Mouse (Mus musculus) cerebellum, adult 2 months (tissue): ENCODE data around the gene Anpep. TPM values are rescaled to one million over a fixed set of nuclear protein-coding genes. Genes with fewer than 3 reads are reported as not detected.

ENCODE experiments used
- DNase-seq, 2 experiments: peaks; one replicate each; pipeline ENCODE4 v3.0.0; 2021
- H3K27ac ChIP-seq: fragments of 200-500 bp; 2 replicates; pipeline ENCODE4 v1.5.1; 2012; ENCODE audit warnings: low read length, control low read depth, inconsistent platforms; ENCODE audit not compliant: insufficient read depth
- H3K27me3 ChIP-seq: fragments of 200-500 bp; 2 replicates; pipeline ENCODE4 v1.6.1; 2012; ENCODE audit warnings: inconsistent platforms, mild to moderate bottlenecking, low read length, moderate library complexity; ENCODE audit not compliant: control insufficient read depth, insufficient read depth
- H3K4me1 ChIP-seq: fragments of 200-500 bp; 2 replicates; pipeline ENCODE4 v1.6.1; 2011; ENCODE audit warnings: low read length; ENCODE audit not compliant: control insufficient read depth, insufficient read depth
- H3K4me3 ChIP-seq: fragments of 200-500 bp; replicated peaks from 2 replicates; pipeline ENCODE3; 2011; ENCODE audit warnings: mild to moderate bottlenecking, low read depth, low read length, control low read depth; ENCODE audit not compliant: insufficient read depth
- CTCF ChIP-seq: fragments of 200-500 bp; IDR thresholded peaks from 2 replicates; pipeline ENCODE4 v1.5.1; 2011; ENCODE audit warnings: low read depth, mild to moderate bottlenecking, control low read depth, low read length, moderate library complexity, borderline replicate concordance; ENCODE audit not compliant: insufficient read depth
- POLR2A ChIP-seq: fragments of 200-500 bp; IDR thresholded peaks from 2 replicates; pipeline ENCODE4 v1.6.1; 2011; ENCODE audit warnings: low read length, control low read depth, borderline replicate concordance; ENCODE audit not compliant: insufficient read depth
- WGBS: fragments of 180-500 bp; shearing (Covaris S2); methylation state at CpG from one replicate; pipeline ENCODE4 v1.1.7; 2018; 5-methylcytosine and 5-hydroxymethylcytosine counted together
- polyA plus RNA-seq: library from polyadenylated mRNA; depleted of rRNA; stranded (reverse); fragments of >200 nt; gene quantifications from 2 replicates; pipeline ENCODE4 v1.2.3, GENCODE M21; 2012

Gene Anpep
- polyA plus RNA-seq, 1 experiment = 3.0 TPM

- TF ChIP-seq CTCF (no peak), POLR2A (no peak)
- 90% methylated on average over 8 of the region's 8 CpGs for WGBS
- DNase-seq = no peak
- H3K27me3 ChIP-seq = no peaks in the 10 kb centered on the region
- no peak overlapping the region for H3K27ac ChIP-seq
- no peaks in the 10 kb centered on the region for H3K4me1 ChIP-seq
- H3K4me3 ChIP-seq = no peak overlapping the region
Observed at GRCm38 (mm10) chr7:79861794-79862193, 935 bp upstream of the Anpep start.

DNA sequence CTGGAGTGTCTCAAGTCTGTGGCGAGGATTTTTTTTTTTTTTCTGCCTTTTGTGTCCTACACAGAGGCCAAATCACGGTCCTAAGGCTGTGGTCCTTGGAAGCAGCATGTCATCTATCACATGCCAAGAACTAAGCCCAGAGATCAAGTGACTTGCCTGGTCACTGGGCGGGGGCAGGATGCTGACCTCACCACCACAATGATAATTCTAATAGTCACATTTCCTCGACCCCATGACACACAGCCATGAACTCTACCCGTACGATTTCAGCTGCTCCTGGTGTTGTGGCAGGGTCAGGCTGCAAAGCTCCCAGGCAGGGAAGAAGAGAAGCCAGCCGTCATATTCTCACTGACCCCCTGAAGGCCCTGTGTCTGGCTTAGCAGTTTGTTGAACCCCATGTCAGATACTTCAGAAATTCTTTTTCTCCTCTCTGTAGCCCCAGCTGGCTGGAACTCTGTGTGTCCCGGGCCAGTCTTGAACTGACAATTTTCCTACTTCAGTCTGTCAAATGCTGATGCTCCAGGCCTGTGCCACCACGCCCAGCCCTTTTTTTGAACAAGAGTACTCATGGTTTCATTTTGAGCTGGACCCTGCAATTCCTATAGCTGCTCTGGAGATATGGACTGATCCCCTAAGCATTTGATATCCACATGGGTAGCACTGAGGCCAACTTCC is 1.8 kb downstream of the Anpep start:
- Histone ChIP-seq H3K4me1 (no peaks in the 10 kb centered on the region), H3K27me3 (no peaks in the 10 kb centered on the region), H3K4me3 (no peak overlapping the region), H3K27ac (no peak overlapping the region)
- TF ChIP-seq POLR2A (no peak), CTCF (no peak)
- DNase-seq = no peak
- 70% methylated on average over 9 of the region's 9 CpGs for WGBS

- Histone ChIP-seq H3K27me3 (no peaks in the 10 kb centered on the region), H3K4me3 (no peak overlapping the region), H3K27ac (no peak overlapping the region), H3K4me1 (no peaks in the 10 kb centered on the region)
- no peak for DNase-seq
- WGBS = 53% methylated on average over 11 of the region's 11 CpGs
- TF ChIP-seq CTCF (no peak), POLR2A (no peak)
Observed at GRCm38 (mm10) chr7:79858202-79858934, 2.5 kb downstream of the Anpep start.

GRCm38 (mm10) chr7:79856305-79856704 is 4.6 kb downstream of the Anpep start:
- Histone ChIP-seq H3K27ac (no peak overlapping the region), H3K4me1 (no peaks in the 10 kb centered on the region), H3K4me3 (no peak overlapping the region), H3K27me3 (no peaks in the 10 kb centered on the region)
- TF ChIP-seq CTCF (no peak), POLR2A (no peak)
- 84% methylated on average over 4 of the region's 4 CpGs for WGBS
- no peak for DNase-seq

GRCm38 (mm10) chr7:79847456-79848451 is 13.1 kb downstream of the Anpep start:
- Histone ChIP-seq H3K27me3 (no peaks in the 10 kb centered on the region), H3K27ac (no peak overlapping the region), H3K4me3 (no peak overlapping the region), H3K4me1 (peaks cover 5% of the 10 kb centered on the region; the same call in 1 of the 2 replicates)
- WGBS = 9% methylated on average over 53 of the region's 53 CpGs
- TF ChIP-seq POLR2A = no peak
- no peak for TF ChIP-seq CTCF
- no peak for DNase-seq

- no peak for DNase-seq
- Histone ChIP-seq H3K27me3 (no peaks in the 10 kb centered on the region), H3K4me1 (peaks cover 5% of the 10 kb centered on the region; the same call in 1 of the 2 replicates), H3K4me3 (no peak overlapping the region), H3K27ac (no peak overlapping the region)
- TF ChIP-seq POLR2A (no peak), CTCF (no peak)
- 84% methylated on average over 2 of the region's 2 CpGs for WGBS
Observed at GRCm38 (mm10) chr7:79846342-79846741, 14.5 kb downstream of the Anpep start.

- WGBS = 61% methylated on average over 8 of the region's 8 CpGs
- H3K27me3 ChIP-seq = no peaks in the 10 kb centered on the region
- DNase-seq = no peak
- no peak overlapping the region for H3K4me3 ChIP-seq
- H3K27ac ChIP-seq = no peak overlapping the region
- TF ChIP-seq POLR2A (no peak), CTCF (no peak)
- H3K4me1 ChIP-seq = peaks cover 5% of the 10 kb centered on the region; the same call in 1 of the 2 replicates
Observed at GRCm38 (mm10) chr7:79844090-79844802, 16.6 kb downstream of the Anpep start.
